In the genomic region with DNA sequence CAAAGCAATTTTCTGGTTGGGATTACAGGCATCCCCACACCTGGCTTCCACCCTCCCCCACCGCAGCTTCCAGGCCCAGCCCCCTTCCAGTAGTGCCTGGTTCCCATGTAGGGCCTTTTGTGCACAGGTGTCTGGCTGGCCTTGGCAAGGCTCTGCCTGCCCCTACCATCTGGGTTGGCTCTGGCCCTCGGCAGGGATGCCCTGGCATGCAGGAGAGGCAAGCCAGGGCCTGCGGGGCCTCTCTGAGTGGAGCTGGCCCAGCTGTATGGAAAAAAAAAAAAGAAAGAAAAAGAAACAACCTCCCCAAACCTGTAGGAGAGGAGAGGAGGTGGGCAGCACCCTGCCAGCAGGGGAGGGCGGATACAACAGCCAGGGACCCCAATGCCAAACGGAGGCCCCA, we compare ENCODE assay signal across 8 mouse cellular contexts. TPM values are rescaled to one million over a fixed set of nuclear protein-coding genes. Genes with fewer than 3 reads are reported as not detected.
DNase-seq lines count a peak whose midpoint lies in the region; ATAC-seq and TF ChIP-seq lines count a peak whose summit lies in the region.

No protein-coding gene starts in this region.

- no peak for ATAC-seq in heart, embryonic 14.5 days (ENCODE audit: insufficient number of reproducible peaks, insufficient read depth, low FRiP score, low read depth)
- ATAC-seq in intestine, embryonic 16.5 days: no peak

- H3K4me3 ChIP-seq in heart, embryonic 14.5 days (ENCODE audit: control insufficient read depth in 1 of 2, insufficient read depth in 1 of 2, low read depth in 1 of 2, low read length in 2 of 2): no peak overlapping the region; a peak in 1 of 4 replicates
- no peak overlapping the region for H3K4me3 ChIP-seq in CH12.LX (replicated peaks in 1 of 3; ENCODE audit: low read depth in 2 of 3, low read length in 2 of 3, poor library complexity in 1 of 3)
- H3K4me3 ChIP-seq in intestine, embryonic 16.5 days (ENCODE audit: low read length): peak overlapping the region; percentile 21

- no peak for TF ChIP-seq POLR2A in CH12.LX (IDR thresholded peaks at IDR 0.05; ENCODE audit: low read depth, low read length)

- intact Hi-C loops in heart, postnatal 36 days (cut with DNase I): loop anchor here (5.0 kb wide), 1 partner anchor 69 kb away; no protein-coding TSS in a partner anchor

- H3K4me1 ChIP-seq in heart, embryonic 14.5 days (ENCODE audit: control insufficient read depth in 2 of 2, insufficient read depth in 2 of 2, low read length in 2 of 2): peaks cover 22 to 36% of the 10 kb centered on the region in 2 experiments
- peaks cover 56 to 77% of the 10 kb centered on the region in 2 experiments for H3K4me1 ChIP-seq in CH12.LX (ENCODE audit: control insufficient read depth in 1 of 2, insufficient read depth in 2 of 2)
- H3K4me1 ChIP-seq in intestine, embryonic 16.5 days (ENCODE audit: control insufficient read depth, insufficient read depth, low read length): peaks cover 50% of the 10 kb centered on the region

- no peak for DNase-seq in heart, postnatal 36 days
- no peak for DNase-seq in CH12.LX (ENCODE audit: extremely low read depth)
- peak; percentile 81 to 85 for DNase-seq in cerebellum, postnatal 25 days
- DNase-seq in frontal cortex, postnatal 25 days (ENCODE audit: low spot score in 2 of 2): no peak
- DNase-seq in embryo, embryonic 9.5 days (ENCODE audit: extremely low spot score): no peak
- no peak for DNase-seq in c-Kit-positive CD71-positive TER-119-positive erythroid progenitor cells, embryonic 14.5 days (ENCODE audit: low spot score)

- no peaks in the 10 kb centered on the region for H3K9me3 ChIP-seq in heart, embryonic 14.5 days (ENCODE audit: control insufficient read depth, low read length)
- no peaks in the 10 kb centered on the region for H3K9me3 ChIP-seq in CH12.LX (replicated peaks; ENCODE audit: low read length)
- H3K9me3 ChIP-seq in intestine, embryonic 16.5 days (ENCODE audit: control insufficient read depth, low read length): no peaks in the 10 kb centered on the region

- 0 out of 2 replicates have a peak overlapping the region, but pooled peaks have one; percentile 12 for H3K4me2 ChIP-seq in heart, embryonic 14.5 days (ENCODE audit: low read length)
- peak overlapping the region; percentile 78 for H3K4me2 ChIP-seq in CH12.LX (ENCODE audit: insufficient read depth, low read depth, poor library complexity, severe bottlenecking)
- peak overlapping the region; percentile 43 for H3K4me2 ChIP-seq in intestine, embryonic 16.5 days (ENCODE audit: low read depth, low read length)

- dilution Hi-C loops in CH12.LX (cut with MboI; ENCODE audit: extremely low pct_ligation_motif_present, extremely low pct_unique_long_range_greater_than_20kb, low sequenced_read_pairs): no loop called here

- WGBS in heart, embryonic 14.5 days: 89% methylated on average over 5 of the region's 5 CpGs
- WGBS in intestine, embryonic 16.5 days: 78% methylated on average over 5 of the region's 5 CpGs

- H3K36me3 ChIP-seq in heart, embryonic 14.5 days (ENCODE audit: control insufficient read depth, insufficient read depth, low read length): peaks cover 58% of the 10 kb centered on the region
- peaks cover 37 to 64% of the 10 kb centered on the region in 2 experiments for H3K36me3 ChIP-seq in CH12.LX (replicated peaks in 1 of 2; ENCODE audit: control insufficient read depth in 1 of 2, insufficient read depth in 1 of 2, low read length in 1 of 2)
- peaks cover 24% of the 10 kb centered on the region for H3K36me3 ChIP-seq in intestine, embryonic 16.5 days (ENCODE audit: control insufficient read depth, insufficient read depth, low read length)

- H3K79me2 ChIP-seq in CH12.LX (replicated peaks; ENCODE audit: control insufficient read depth, extremely low read depth, insufficient read depth, poor library complexity, severe bottlenecking): peaks cover 7% of the 10 kb centered on the region; the same call in 1 of the 2 replicates

- H3K27me3 ChIP-seq in heart, embryonic 14.5 days (ENCODE audit: control insufficient read depth, insufficient read depth, low read length): no peaks in the 10 kb centered on the region
- no peaks in the 10 kb centered on the region for H3K27me3 ChIP-seq in CH12.LX (replicated peaks)
- no peaks in the 10 kb centered on the region for H3K27me3 ChIP-seq in intestine, embryonic 16.5 days (replicated peaks; ENCODE audit: control insufficient read depth, insufficient read depth, low read length)

- TF ChIP-seq CTCF in CH12.LX (conservative IDR thresholded peaks at IDR 0.05 in 1 of 2, IDR thresholded peaks at IDR 0.05 in 1 of 2; ENCODE audit: low read depth in 2 of 2, low read length in 2 of 2): no peak

- no peak for TF ChIP-seq RAD21 in CH12.LX (IDR thresholded peaks at IDR 0.05; ENCODE audit: low read depth, low read length)

- H3K9ac ChIP-seq in heart, embryonic 14.5 days (ENCODE audit: low read length): peak overlapping the region; percentile 22
- 0 out of 2 replicates have a peak overlapping the region, but pooled peaks have one; percentile 24 for H3K9ac ChIP-seq in CH12.LX (ENCODE audit: insufficient read depth, low read depth)
- H3K9ac ChIP-seq in intestine, embryonic 16.5 days (ENCODE audit: low read depth, low read length): peak overlapping the region; percentile 99

- TF ChIP-seq EP300 in CH12.LX (IDR thresholded peaks at IDR 0.05; ENCODE audit: low read length): no peak

- in situ Hi-C loops in CH12.LX (cut with MboI; ENCODE audit: low pct_ligation_motif_present, low pct_unique_long_range_greater_than_20kb, low sequenced_read_pairs): no loop called here

- H3K27ac ChIP-seq in heart, embryonic 14.5 days (replicated peaks in 1 of 2; ENCODE audit: control insufficient read depth in 1 of 2, insufficient read depth in 1 of 2, low read depth in 2 of 2, low read length in 2 of 2): peak overlapping the region in 1 of 2 experiments; percentile 59; a peak in 1 of 4 replicates
- peak overlapping the region; percentile 83 for H3K27ac ChIP-seq in CH12.LX (ENCODE audit: insufficient read depth, low read depth)
- H3K27ac ChIP-seq in intestine, embryonic 16.5 days (ENCODE audit: low read length): peak overlapping the region; percentile 79

TF ChIP-seq in CH12.LX, 34 proteins besides CTCF, POLR2A, EP300 and RAD21:
- no peak for TF ChIP-seq NRF1 (IDR thresholded peaks at IDR 0.05; ENCODE audit: low read depth, low read length)
- no peak for TF ChIP-seq NELFE (IDR thresholded peaks at IDR 0.05; ENCODE audit: low read depth, low read length)
- TF ChIP-seq CHD1 (IDR thresholded peaks at IDR 0.05; ENCODE audit: low read depth, low read length): peak; percentile 86; the same call in 1 of the 2 replicates
- peak; percentile 74 for TF ChIP-seq ZNF384 (IDR thresholded peaks at IDR 0.05; ENCODE audit: low read depth, low read length)
- peak; percentile 77; the same call in 1 of the 2 replicates for TF ChIP-seq TCF12 (IDR thresholded peaks at IDR 0.05; ENCODE audit: low read depth, low read length)

RNA-seq across cellular contexts. Expression of gene Pik3r2, which starts 3.1 kb away (rescaled TPM):
- polyA plus RNA-seq in heart, embryonic 14.5 days (2014; fragmentation: Nextera tagmentation; extraction: Ambion mirVana): 23.1 and 26.7 TPM in 2 replicates
- total RNA-seq in heart, postnatal 36 days (2021): 10 to 100 TPM; 23.6 to 24.5 TPM
- 37.4 and 45.9 TPM in 2 replicates for total RNA-seq in CH12.LX (2012; rRNA removed)
- 12.4 and 13.8 TPM in 2 replicates for total RNA-seq in CH12.LX (2014; rRNA removed)
- polyA plus RNA-seq in CH12.LX (2012; ENCODE audit: insufficient read length, low read depth): 16.3 and 25.8 TPM in 2 replicates
- 63.7 and 65.3 TPM in 2 replicates for polyA plus RNA-seq in intestine, embryonic 16.5 days (2015; fragmentation: Nextera tagmentation; extraction: Ambion mirVana)

RNA-seq across cellular contexts. Expression of gene Mpv17l2, which starts 12.7 kb away (rescaled TPM):
- polyA plus RNA-seq in heart, embryonic 14.5 days (2014; fragmentation: Nextera tagmentation; extraction: Ambion mirVana): 44.0 and 47.4 TPM in 2 replicates
- total RNA-seq in heart, postnatal 36 days (2021): 10 to 100 TPM; 28.0 to 30.8 TPM
- total RNA-seq in CH12.LX (2012; rRNA removed) (25.3 and 28.5 TPM in 2 replicates), CH12.LX (2014; rRNA removed) (22.8 and 27.1 TPM in 2 replicates)
- polyA plus RNA-seq in CH12.LX (2012; ENCODE audit: insufficient read length, low read depth): 31.9 and 36.1 TPM in 2 replicates
- polyA plus RNA-seq in intestine, embryonic 16.5 days (2015; fragmentation: Nextera tagmentation; extraction: Ambion mirVana): 78.6 and 79.8 TPM in 2 replicates

RNA-seq across cellular contexts. Expression of gene Rab3a, which starts 18.9 kb away (rescaled TPM):
- polyA plus RNA-seq in heart, embryonic 14.5 days (2014; fragmentation: Nextera tagmentation; extraction: Ambion mirVana): 24.1 and 25.7 TPM in 2 replicates
- total RNA-seq in heart, postnatal 36 days (2021): 10 to 100 TPM; 45.0 to 49.3 TPM
- total RNA-seq in CH12.LX (2012; rRNA removed) (1.8 and 1.9 TPM in 2 replicates), CH12.LX (2014; rRNA removed) (0.32 and 0.87 TPM in 2 replicates)
- polyA plus RNA-seq in CH12.LX (2012; ENCODE audit: insufficient read length, low read depth): 0.65 and 0.99 TPM in 2 replicates
- 24.9 and 25.6 TPM in 2 replicates for polyA plus RNA-seq in intestine, embryonic 16.5 days (2015; fragmentation: Nextera tagmentation; extraction: Ambion mirVana)

RNA-seq across cellular contexts. Expression of gene Mast3, which starts 31.4 kb away (rescaled TPM):
- polyA plus RNA-seq in heart, embryonic 14.5 days (2014; fragmentation: Nextera tagmentation; extraction: Ambion mirVana): 6.7 and 9.4 TPM in 2 replicates
- 1 to 10 TPM; 6.4 to 8.9 TPM for total RNA-seq in heart, postnatal 36 days (2021)
- 11.3 and 11.6 TPM in 2 replicates for total RNA-seq in CH12.LX (2012; rRNA removed)
- total RNA-seq in CH12.LX (2014; rRNA removed): 3.3 and 7.0 TPM in 2 replicates
- 22.2 and 23.4 TPM in 2 replicates for polyA plus RNA-seq in CH12.LX (2012; ENCODE audit: insufficient read length, low read depth)
- 12.9 and 15.1 TPM in 2 replicates for polyA plus RNA-seq in intestine, embryonic 16.5 days (2015; fragmentation: Nextera tagmentation; extraction: Ambion mirVana)

RNA-seq across cellular contexts. Expression of gene Il12rb1, which starts 34.8 kb away (rescaled TPM):
- polyA plus RNA-seq in heart, embryonic 14.5 days (2014; fragmentation: Nextera tagmentation; extraction: Ambion mirVana): 0.09 TPM in 1 of 2 replicates, not detected in the other
- not detected for total RNA-seq in heart, postnatal 36 days (2021)
- total RNA-seq in CH12.LX (2012; rRNA removed): 17.3 and 23.2 TPM in 2 replicates
- 4.5 and 5.6 TPM in 2 replicates for total RNA-seq in CH12.LX (2014; rRNA removed)
- 11.4 and 12.5 TPM in 2 replicates for polyA plus RNA-seq in CH12.LX (2012; ENCODE audit: insufficient read length, low read depth)
- 0.27 and 0.34 TPM in 2 replicates for polyA plus RNA-seq in intestine, embryonic 16.5 days (2015; fragmentation: Nextera tagmentation; extraction: Ambion mirVana)

Comparison
In these comparisons a context has a peak if more than half of its experiments do, and no peak if none do; other contexts are left out.
1. H3K4me2 ChIP-seq: peak in every context shown above with its lines; median percentile 78 in CH12.LX; 43 in intestine, embryonic 16.5 days; 12 in heart, embryonic 14.5 days.
2. H3K9ac ChIP-seq: peak in every context shown above with its lines; median percentile 99 in intestine, embryonic 16.5 days; 24 in CH12.LX; 22 in heart, embryonic 14.5 days.
3. DNase-seq: peak in cerebellum, postnatal 25 days (2 of 2); none in heart, postnatal 36 days (0 of 2), CH12.LX (single experiment), frontal cortex, postnatal 25 days (0 of 2), embryo, embryonic 9.5 days (single experiment) and c-Kit-positive CD71-positive TER-119-positive erythroid progenitor cells, embryonic 14.5 days (single experiment).
4. RNA of gene Rab3a, which starts 18.9 kb away (polyA plus RNA-seq): 24.1 to 25.7 TPM in heart, embryonic 14.5 days and 24.9 to 25.6 TPM in intestine, embryonic 16.5 days; 0.65 to 0.99 TPM in CH12.LX; every median in the first group is over 10 times any median in the second.